In genomic region chr14:18186883-18187417, GRCm38 (mm10) we compare ENCODE assay signal across 10 mouse cellular contexts. TPM values are rescaled to one million over a fixed set of nuclear protein-coding genes. Genes with fewer than 3 reads are reported as not detected.
DNase-seq lines count a peak whose midpoint lies in the region; ATAC-seq and TF ChIP-seq lines count a peak whose summit lies in the region.
"Had no signal": no experiment of that assay in that cellular context is flagged by ENCODE, and none has a peak within 500 bp of the region (broad histone marks: within the 10 kb centered on the region; RNA-seq: fewer than 3 reads in every experiment).

No protein-coding gene starts in this region.

- no peak for TF ChIP-seq EP300 in heart, postnatal 0 days (IDR thresholded peaks at IDR 0.05; ENCODE audit: low read depth)

- no peaks in the 10 kb centered on the region for H3K9me3 ChIP-seq in heart, postnatal 0 days (replicated peaks; ENCODE audit: control insufficient read depth, low read length)
- H3K9me3 ChIP-seq in midbrain, postnatal 0 days (ENCODE audit: low read length): no peaks in the 10 kb centered on the region
- H3K9me3 ChIP-seq: embryonic facial prominence, embryonic 15.5 days; liver, embryonic 15.5 days had no signal

- H3K4me2 ChIP-seq in heart, postnatal 0 days (ENCODE audit: low read depth, low read length): no peak overlapping the region
- H3K4me2 ChIP-seq in midbrain, postnatal 0 days (ENCODE audit: low read depth, low read length, poor library complexity, severe bottlenecking): no peak overlapping the region
- H3K4me2 ChIP-seq: embryonic facial prominence, embryonic 15.5 days; liver, embryonic 15.5 days had no signal

- no peaks in the 10 kb centered on the region for H3K27me3 ChIP-seq in heart, postnatal 0 days (ENCODE audit: control insufficient read depth, insufficient read depth, low read length)
- no peaks in the 10 kb centered on the region for H3K27me3 ChIP-seq in midbrain, postnatal 0 days (ENCODE audit: insufficient read depth, low read length)
- H3K27me3 ChIP-seq: embryonic facial prominence, embryonic 15.5 days; liver, embryonic 15.5 days had no signal

- H3K4me1 ChIP-seq in heart, postnatal 0 days (ENCODE audit: control insufficient read depth, insufficient read depth): no peaks in the 10 kb centered on the region
- no peaks in the 10 kb centered on the region for H3K4me1 ChIP-seq in midbrain, postnatal 0 days (ENCODE audit: insufficient read depth, low read length)
- H3K4me1 ChIP-seq: embryonic facial prominence, embryonic 15.5 days; liver, embryonic 15.5 days had no signal

- peak; percentile 29 for DNase-seq in heart, postnatal 0 days (ENCODE audit: low spot score)
- DNase-seq in heart, adult 11 months: no peak
- DNase-seq in CD4-positive helper T cell, adult 2 months (ENCODE audit: low read depth, low spot score): peak; percentile 54
- DNase-seq in WW6 (ENCODE audit: low read depth, low spot score): peak; percentile 5
- peak; percentile 33 for DNase-seq in embryo, embryonic 9.5 days (ENCODE audit: extremely low spot score)
- DNase-seq in layer of hippocampus, adult 9-10 months (ENCODE audit: low spot score): peak; percentile 45
- DNase-seq in midbrain, postnatal 0 days (ENCODE audit: low spot score): peak; percentile 55

- H3K4me3 ChIP-seq in heart, postnatal 0 days (ENCODE audit: low read depth, low read length): no peak overlapping the region
- H3K4me3 ChIP-seq in midbrain, postnatal 0 days (ENCODE audit: low read depth, low read length): no peak overlapping the region
- H3K4me3 ChIP-seq: embryonic facial prominence, embryonic 15.5 days; liver, embryonic 15.5 days had no signal

- H3K27ac ChIP-seq in heart, postnatal 0 days (ENCODE audit: low read depth): no peak overlapping the region
- H3K27ac ChIP-seq in midbrain, postnatal 0 days (ENCODE audit: low read depth, low read length): no peak overlapping the region
- H3K27ac ChIP-seq: embryonic facial prominence, embryonic 15.5 days; liver, embryonic 15.5 days had no signal

- no peak for ATAC-seq in heart, postnatal 0 days (ENCODE audit: insufficient read depth, low read depth)
- ATAC-seq in midbrain, postnatal 0 days (ENCODE audit: low FRiP score): no peak
- no peak for ATAC-seq in monocyte, adult 5-6 weeks (replicated peaks; ENCODE audit: insufficient number of reproducible peaks, low FRiP score, low TSS enrichment, poor library complexity, severe bottlenecking)

- no peaks in the 10 kb centered on the region for H3K36me3 ChIP-seq in heart, postnatal 0 days (replicated peaks; ENCODE audit: control insufficient read depth, insufficient read depth, low read length)
- no peaks in the 10 kb centered on the region for H3K36me3 ChIP-seq in midbrain, postnatal 0 days (ENCODE audit: insufficient read depth, low read length)
- H3K36me3 ChIP-seq: embryonic facial prominence, embryonic 15.5 days; liver, embryonic 15.5 days had no signal

- no peak overlapping the region for H3K9ac ChIP-seq in heart, postnatal 0 days (replicated peaks; ENCODE audit: low read depth, low read length)
- H3K9ac ChIP-seq in midbrain, postnatal 0 days (replicated peaks; ENCODE audit: low read length, poor library complexity, severe bottlenecking): no peak overlapping the region
- H3K9ac ChIP-seq: embryonic facial prominence, embryonic 15.5 days; liver, embryonic 15.5 days had no signal

- TF ChIP-seq CTCF in heart, postnatal 0 days (IDR thresholded peaks at IDR 0.05; ENCODE audit: low read depth): peak; percentile 62
- peak; percentile 83 for TF ChIP-seq CTCF in midbrain, postnatal 0 days (IDR thresholded peaks at IDR 0.05)

- WGBS in heart, postnatal 0 days: 38% methylated on average over 9 of the region's 9 CpGs
- WGBS in midbrain, postnatal 0 days: 42% methylated on average over 9 of the region's 9 CpGs

RNA-seq across cellular contexts. Expression of gene Nr1d2, which starts 52.0 kb away (rescaled TPM):
- total RNA-seq in heart, postnatal 0 days (2014; rRNA removed; ENCODE audit: low replicate concordance): 30.9 and 34.4 TPM in 2 replicates
- 23.5 and 23.7 TPM in 2 replicates for polyA plus RNA-seq in heart, postnatal 0 days (2015; fragmentation: Nextera tagmentation; extraction: Ambion mirVana)
- total RNA-seq in midbrain, postnatal 0 days (2014; rRNA removed): 19.4 and 20.4 TPM in 2 replicates
- polyA plus RNA-seq in midbrain, postnatal 0 days (2015; fragmentation: Nextera tagmentation; extraction: Ambion mirVana): 8.6 and 9.5 TPM in 2 replicates
- total RNA-seq in monocyte, adult 5-6 weeks (2017): 58.5 to 87.8 TPM (median 76.6 TPM) in 3 replicates
